Mouse (Mus musculus) brown adipose tissue, adult 24 weeks (tissue): ENCODE measurements at regions not wholly inside any gene's neighbourhood (a gene's known extent, or its start where the extent isn't known, plus 50 kb on each side); places are given as distances from the start of the nearest gene placed in this dataset.

Experiments used
- H3K27ac ChIP-seq: fragments of 200-500 bp; replicated peaks from 2 replicates; pipeline ENCODE4 v1.5.1; 2012; ENCODE audit warnings: low read depth, mild to moderate bottlenecking, low read length
- H3K4me1 ChIP-seq: fragments of 200-500 bp; 2 replicates; pipeline ENCODE4 v1.6.1; 2012; ENCODE audit warnings: low read length, mixed read lengths; ENCODE audit not compliant: control insufficient read depth, insufficient read depth, insufficient read length
- H3K4me3 ChIP-seq: fragments of 200-500 bp; 2 replicates; pipeline ENCODE4 v1.5.1; 2012; ENCODE audit warnings: low read depth, mild to moderate bottlenecking, low read length, moderate library complexity; ENCODE audit not compliant: insufficient read depth

GRCm38 (mm10) chr16:90625301-90626034 is 101.7 kb downstream of the Mis18a start:
- peaks cover 5% of the 10 kb centered on the region; the same call in 1 of the 2 replicates for H3K4me1 ChIP-seq
- H3K4me3 ChIP-seq = no peak overlapping the region
- no peak overlapping the region for H3K27ac ChIP-seq

- H3K4me1 ChIP-seq = 0 out of 2 replicates have a peak, but pooled peaks cover 2% of the 10 kb centered on the region
- peak overlapping the region; percentile 58 for H3K27ac ChIP-seq
- H3K4me3 ChIP-seq = peak overlapping the region; percentile 21; the same call in 1 of the 2 replicates
These were observed 103.1 kb downstream of the Mis18a start for GRCm38 (mm10) chr16:90624039-90624625.

- Histone ChIP-seq H3K4me3 (no peak overlapping the region), H3K27ac (no peak overlapping the region), H3K4me1 (0 out of 2 replicates have a peak, but pooled peaks cover 2% of the 10 kb centered on the region)
These were observed 104.5 kb downstream of the Mis18a start for GRCm38 (mm10) chr16:90622677-90623225.

- H3K4me3 ChIP-seq = no peak overlapping the region
- H3K27ac ChIP-seq = no peak overlapping the region
- 0 out of 2 replicates have a peak, but pooled peaks cover 2% of the 10 kb centered on the region for H3K4me1 ChIP-seq
These were observed 105.3 kb downstream of the Mis18a start for GRCm38 (mm10) chr16:90621761-90622411.

GRCm38 (mm10) chr16:90619565-90620311 is 107.5 kb downstream of the Mis18a start:
- H3K27ac ChIP-seq = no peak overlapping the region
- 0 out of 2 replicates have a peak, but pooled peaks cover 2% of the 10 kb centered on the region for H3K4me1 ChIP-seq
- no peak overlapping the region for H3K4me3 ChIP-seq

- no peak overlapping the region for H3K4me3 ChIP-seq
- no peak overlapping the region for H3K27ac ChIP-seq
- H3K4me1 ChIP-seq = no peaks in the 10 kb centered on the region
These were observed 111.4 kb downstream of the Mis18a start for GRCm38 (mm10) chr16:90615791-90616190.

GRCm38 (mm10) chr16:90614137-90614536 is 113.1 kb downstream of the Mis18a start:
- H3K27ac ChIP-seq = no peak overlapping the region
- H3K4me1 ChIP-seq = no peaks in the 10 kb centered on the region
- H3K4me3 ChIP-seq = no peak overlapping the region

- no peaks in the 10 kb centered on the region for H3K4me1 ChIP-seq
- no peak overlapping the region for H3K27ac ChIP-seq
- no peak overlapping the region for H3K4me3 ChIP-seq
These were observed 117.0 kb downstream of the Mis18a start for GRCm38 (mm10) chr16:90610097-90610808.

- Histone ChIP-seq H3K4me1 (no peaks in the 10 kb centered on the region), H3K4me3 (no peak overlapping the region), H3K27ac (no peak overlapping the region)
These were observed 127.8 kb downstream of the Mis18a start for GRCm38 (mm10) chr16:90599329-90599870.

- no peak overlapping the region for H3K27ac ChIP-seq
- H3K4me1 ChIP-seq = no peaks in the 10 kb centered on the region
- H3K4me3 ChIP-seq = no peak overlapping the region
These were observed 128.5 kb downstream of the Mis18a start for GRCm38 (mm10) chr16:90598727-90599126.

- Histone ChIP-seq H3K27ac (no peak overlapping the region), H3K4me1 (no peaks in the 10 kb centered on the region), H3K4me3 (no peak overlapping the region)
These were observed 134.3 kb downstream of the Mis18a start for GRCm38 (mm10) chr16:90592721-90593481.

GRCm38 (mm10) chr16:90585171-90585570 is 142.0 kb downstream of the Mis18a start:
- H3K27ac ChIP-seq = no peak overlapping the region
- no peaks in the 10 kb centered on the region for H3K4me1 ChIP-seq
- no peak overlapping the region for H3K4me3 ChIP-seq

- no peak overlapping the region for H3K4me3 ChIP-seq
- no peak overlapping the region for H3K27ac ChIP-seq
- H3K4me1 ChIP-seq = no peaks in the 10 kb centered on the region
These were observed 146.8 kb downstream of the Mis18a start for GRCm38 (mm10) chr16:90580411-90580810.
